9 mouse cellular contexts compared by ENCODE assay signal in genomic region chr6:92786701-92787375, GRCm38 (mm10). TPM values are rescaled to one million over a fixed set of nuclear protein-coding genes. Genes with fewer than 3 reads are reported as not detected.
DNase-seq lines count a peak whose midpoint lies in the region; ATAC-seq and TF ChIP-seq lines count a peak whose summit lies in the region.
"Had no signal": no experiment of that assay in that cellular context is flagged by ENCODE, and none has a peak within 500 bp of the region (broad histone marks: within the 10 kb centered on the region; RNA-seq: fewer than 3 reads in every experiment).

No protein-coding gene starts in this region.

- no peaks in the 10 kb centered on the region; the same call in 1 of the 2 replicates for H3K27me3 ChIP-seq in heart, embryonic 15.5 days
- peaks cover 14% of the 10 kb centered on the region for H3K27me3 ChIP-seq in hindbrain, embryonic 12.5 days
- H3K27me3 ChIP-seq in midbrain, embryonic 15.5 days (replicated peaks), result peaks cover 9% of the 10 kb centered on the region

- peaks cover 7% of the 10 kb centered on the region; the same call in 1 of the 2 replicates for H3K36me3 ChIP-seq in heart, embryonic 15.5 days
- no peaks in the 10 kb centered on the region for H3K36me3 ChIP-seq in hindbrain, embryonic 12.5 days
- no peaks in the 10 kb centered on the region for H3K36me3 ChIP-seq in midbrain, embryonic 15.5 days (replicated peaks)

- 23% methylated on average over 20 of the region's 20 CpGs for WGBS in heart, embryonic 15.5 days
- 2% methylated on average over 20 of the region's 20 CpGs for WGBS in hindbrain, embryonic 12.5 days
- 3% methylated on average over 20 of the region's 20 CpGs for WGBS in midbrain, embryonic 15.5 days

- no peak for DNase-seq in heart, postnatal 10 days
- peak; percentile 62 for DNase-seq in brain, embryonic 14.5 days (ENCODE audit: low read depth)
- no peak for DNase-seq in thymus, postnatal 14 days
- no peak for DNase-seq in right cerebral cortex, postnatal 4 days
- DNase-seq in cerebellum, adult 18-20 months, result no peak

- peaks cover 8% of the 10 kb centered on the region for H3K4me1 ChIP-seq in heart, embryonic 15.5 days (replicated peaks)
- peaks cover 12% of the 10 kb centered on the region for H3K4me1 ChIP-seq in hindbrain, embryonic 12.5 days
- peaks cover 11% of the 10 kb centered on the region; the same call in 1 of the 2 replicates for H3K4me1 ChIP-seq in midbrain, embryonic 15.5 days

- peak overlapping the region; percentile 33 for H3K4me3 ChIP-seq in heart, embryonic 15.5 days
- H3K4me3 ChIP-seq in hindbrain, embryonic 12.5 days, result peak overlapping the region; percentile 22
- H3K4me3 ChIP-seq in midbrain, embryonic 15.5 days, result peak overlapping the region; percentile 34

- peak overlapping the region; percentile 36; the same call in 1 of the 2 replicates for H3K9ac ChIP-seq in heart, embryonic 15.5 days
- H3K9ac ChIP-seq in hindbrain, embryonic 12.5 days, result peak overlapping the region; percentile 13
- H3K9ac ChIP-seq in midbrain, embryonic 15.5 days, result peak overlapping the region; percentile 26

- peak overlapping the region; percentile 60 for H3K4me2 ChIP-seq in heart, embryonic 15.5 days
- H3K4me2 ChIP-seq in hindbrain, embryonic 12.5 days (replicated peaks), result peak overlapping the region; percentile 60
- H3K4me2 ChIP-seq in midbrain, embryonic 15.5 days, result peak overlapping the region; percentile 60

- no peak for ATAC-seq in heart, embryonic 15.5 days (replicated peaks; ENCODE audit: insufficient number of reproducible peaks, insufficient read depth, low FRiP score, low read depth)
- peak; percentile 45; the same call in 1 of the 2 replicates for ATAC-seq in hindbrain, embryonic 12.5 days (ENCODE audit: low FRiP score)
- peak; percentile 61 for ATAC-seq in midbrain, embryonic 15.5 days (replicated peaks)

- TF ChIP-seq CTCF in brain, embryonic 14.5 days (IDR thresholded peaks at IDR 0.05; ENCODE audit: borderline replicate concordance, extremely low read depth, insufficient read depth, insufficient read length), result no peak

- intact Hi-C loops in heart, postnatal 10 days (cut with DNase I), result loop anchor here (1.0 to 5.0 kb wide), 4 partner anchors 120 to 935 kb away; no protein-coding TSS in a partner anchor

- H3K27ac ChIP-seq in heart, embryonic 15.5 days, result no peak overlapping the region
- no peak overlapping the region for H3K27ac ChIP-seq in hindbrain, embryonic 12.5 days
- no peak overlapping the region for H3K27ac ChIP-seq in midbrain, embryonic 15.5 days

- TF ChIP-seq POLR2A in brain, embryonic 14.5 days (IDR thresholded peaks at IDR 0.05; ENCODE audit: borderline replicate concordance, extremely low read depth, insufficient read depth, insufficient read length, poor library complexity, severe bottlenecking), result no peak

- H3K9me3 ChIP-seq in heart, embryonic 15.5 days (replicated peaks), result no peaks in the 10 kb centered on the region
- H3K9me3 ChIP-seq in hindbrain, embryonic 12.5 days (replicated peaks), result no peaks in the 10 kb centered on the region
- H3K9me3 ChIP-seq in midbrain, embryonic 15.5 days, result no peaks in the 10 kb centered on the region

RNA-seq across cellular contexts. Expression of gene A730049H05Rik, which starts 29.4 kb away (rescaled TPM):
- polyA plus RNA-seq in heart, embryonic 15.5 days (2015; fragmentation: Nextera tagmentation; extraction: Ambion mirVana), result 2.9 and 3.0 TPM in 2 replicates
- total RNA-seq in heart, postnatal 10 days (2021), result under 1 TPM in 1 of 2 experiments, not detected in 1; 0.38 TPM
- 0.44 and 0.48 TPM in 2 replicates for polyA plus RNA-seq in brain, embryonic 14.5 days (2012; rRNA removed)
- polyA plus RNA-seq in hindbrain, embryonic 12.5 days (2016; fragmentation: Nextera tagmentation; extraction: Ambion mirVana), result 0.18 and 0.40 TPM in 2 replicates
- 0.40 and 0.60 TPM in 2 replicates for polyA plus RNA-seq in midbrain, embryonic 15.5 days (2015; fragmentation: Nextera tagmentation; extraction: Ambion mirVana)
- total RNA-seq: megakaryocyte-erythroid progenitor cell, adult 5-6 weeks had no signal
